Mouse (Mus musculus): ENCODE data around the gene Vangl1.

- no peak for TF ChIP-seq TAL1 (IDR thresholded peaks at IDR 0.05; ENCODE audit: low read length)
- TF ChIP-seq GATA1 (IDR thresholded peaks at IDR 0.05; ENCODE audit: low read length) = no peak
Observed at GRCm38 (mm10) chr3:102149941-102150340, 54.6 kb downstream of the Vangl1 start.

Measured in erythroblast, embryonic 14.5 days (primary cell).